Mouse (Mus musculus) adrenal gland, adult 2 months (tissue): ENCODE results near the gene Sytl4. TPM values are rescaled to one million over a fixed set of nuclear protein-coding genes. Genes with fewer than 3 reads are reported as not detected.

ENCODE experiments used
- polyA plus RNA-seq: library from polyadenylated mRNA; depleted of rRNA; stranded (reverse); fragments of >200 nt; gene quantifications from 2 replicates; pipeline ENCODE4 v1.2.3, GENCODE M21; 2012; rRNA removed
- total RNA-seq, 2 experiments: library from RNA; stranded (reverse); gene quantifications; 2 replicates each; pipeline ENCODE4 v1.2.3; 2021

The Sytl4 gene
- total and polyA plus RNA-seq, 3 experiments, result 0.73 to 16.0 (median 12.7) TPM

Other genes starting within 250 kb of the Sytl4 start
- gene Tnmd, start 130.8 kb downstream of the Sytl4 start, total RNA-seq, result under 1 TPM in 1 of 2 experiments, not detected in 1; 0.48 TPM
- gene Tnmd, start 130.8 kb downstream of the Sytl4 start, polyA plus RNA-seq, result not detected in 2 replicates
- 10 to 100 TPM; 27.7 to 33.6 TPM for gene Tspan6, start 83.4 kb downstream of the Sytl4 start, total RNA-seq
- 2.4 and 3.3 TPM in 2 replicates for gene Tspan6, start 83.4 kb downstream of the Sytl4 start, polyA plus RNA-seq
- 1 to 10 TPM; 3.7 to 3.8 TPM for gene Srpx2, start 73.4 kb downstream of the Sytl4 start, total RNA-seq
- 2.2 and 2.8 TPM in 2 replicates for gene Srpx2, start 73.4 kb downstream of the Sytl4 start, polyA plus RNA-seq
- gene Cstf2, start 77.4 kb upstream of the Sytl4 start, total RNA-seq, result 10 to 100 TPM; 30.8 to 38.0 TPM
- gene Cstf2, start 77.4 kb upstream of the Sytl4 start, polyA plus RNA-seq, result 10.0 and 23.7 TPM in 2 replicates
- gene Xkrx, start 180.3 kb upstream of the Sytl4 start, total RNA-seq, result 1 to 10 TPM in 1 of 2 experiments, under 1 TPM in 1; 0.69 to 1.0 TPM
- 0.42 and 0.49 TPM in 2 replicates for gene Xkrx, start 180.3 kb upstream of the Sytl4 start, polyA plus RNA-seq
- not detected for gene Arl13a, start 205.7 kb upstream of the Sytl4 start, total RNA-seq
- gene Arl13a, start 205.7 kb upstream of the Sytl4 start, polyA plus RNA-seq, result not detected in 2 replicates
- under 1 TPM in 1 of 2 experiments, not detected in 1; 0.86 TPM for gene Nox1, start 240.1 kb upstream of the Sytl4 start, total RNA-seq
- not detected in 2 replicates for gene Nox1, start 240.1 kb upstream of the Sytl4 start, polyA plus RNA-seq